Mouse (Mus musculus) cerebellum, adult 9-11 months (tissue): ENCODE measurements around the gene Slc7a6os.

Experiments used
- DNase-seq: peaks from one replicate; pipeline ENCODE4 v3.0.0; 2022

The Slc7a6os gene

GRCm38 (mm10) chr8:106176891-106177290, 33.8 kb downstream of the Slc7a6os start:
- no peak for DNase-seq

GRCm38 (mm10) chr8:106173566-106173965, 37.2 kb downstream of the Slc7a6os start:
- no peak for DNase-seq

- DNase-seq = no peak
Observed at GRCm38 (mm10) chr8:106169934-106170480, 40.7 kb downstream of the Slc7a6os start.

- DNase-seq = peak; percentile 60
Observed at GRCm38 (mm10) chr8:106169017-106169933, 41.5 kb downstream of the Slc7a6os start.

- DNase-seq = peak; percentile 87
Observed at GRCm38 (mm10) chr8:106168356-106169016, 42.2 kb downstream of the Slc7a6os start, which contains the start of gene Slc7a6. Gene Slc7a6, plus strand, starts transcription at chr8:106168857.

GRCm38 (mm10) chr8:106165460-106165859, 45.3 kb downstream of the Slc7a6os start:
- peak; percentile 67 for DNase-seq

- DNase-seq = no peak
Observed at GRCm38 (mm10) chr8:106163251-106163650, 47.5 kb downstream of the Slc7a6os start.

- no peak for DNase-seq
Observed at GRCm38 (mm10) chr8:106159876-106160275, 50.9 kb downstream of the Slc7a6os start.

- DNase-seq = no peak
Observed at GRCm38 (mm10) chr8:106158381-106158780, 52.4 kb downstream of the Slc7a6os start.

- no peak for DNase-seq
Observed at GRCm38 (mm10) chr8:106157419-106157818, 53.3 kb downstream of the Slc7a6os start.

- no peak for DNase-seq
Observed at GRCm38 (mm10) chr8:106152876-106153275, 57.9 kb downstream of the Slc7a6os start.

GRCm38 (mm10) chr8:106151041-106151440, 59.7 kb downstream of the Slc7a6os start:
- no peak for DNase-seq
